Mouse (Mus musculus): ENCODE measurements around the gene Ociad2. TPM values are rescaled to one million over a fixed set of nuclear protein-coding genes. Genes with fewer than 3 reads are reported as not detected.
A peak's percentile ranks its signal among the peaks of the same experiment; 100 is the strongest.

The Ociad2 gene
- polyA plus RNA-seq, 1 experiment, result 0.80 TPM

DNA sequence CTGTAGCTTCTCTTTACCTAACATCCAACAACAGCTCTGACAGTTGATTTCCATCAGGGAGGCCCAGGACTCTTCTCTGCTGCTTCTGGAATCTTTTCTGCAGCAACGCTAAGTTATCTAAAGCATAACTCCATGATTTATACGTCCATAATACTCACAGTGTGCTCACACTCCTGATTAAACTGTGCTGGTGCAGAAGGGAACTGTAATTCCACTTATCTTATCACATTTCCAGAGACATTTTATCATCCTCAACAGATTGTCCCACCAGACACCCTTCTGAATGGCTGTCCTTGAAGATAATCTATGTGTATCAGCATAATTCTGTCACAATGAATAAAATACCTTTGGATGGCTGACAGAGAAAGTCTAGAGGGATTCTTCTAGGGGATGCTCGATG is 13.2 kb upstream of the Ociad2 start:
- no peaks in the 10 kb centered on the region for H3K27me3 ChIP-seq (ENCODE audit: control insufficient read depth, insufficient read depth, low read length)
- peak overlapping the region; percentile 60; the same call in 1 of the 2 replicates for H3K27ac ChIP-seq (ENCODE audit: control insufficient read depth, insufficient read depth, low read depth, low read length)
- H3K4me3 ChIP-seq (ENCODE audit: control insufficient read depth, low read depth, low read length), result no peak overlapping the region
- H3K36me3 ChIP-seq (ENCODE audit: control insufficient read depth, insufficient read depth, low read length), result no peaks in the 10 kb centered on the region
- H3K4me1 ChIP-seq (ENCODE audit: control insufficient read depth, insufficient read depth, low read length), result no peaks in the 10 kb centered on the region
- TF ChIP-seq POLR2A (IDR thresholded peaks at IDR 0.05; ENCODE audit: control insufficient read depth, low read depth, low read length) (no peak), CTCF (IDR thresholded peaks at IDR 0.05; ENCODE audit: control insufficient read depth, insufficient read depth, insufficient replicate concordance, low read depth, low read length) (no peak)

DNA sequence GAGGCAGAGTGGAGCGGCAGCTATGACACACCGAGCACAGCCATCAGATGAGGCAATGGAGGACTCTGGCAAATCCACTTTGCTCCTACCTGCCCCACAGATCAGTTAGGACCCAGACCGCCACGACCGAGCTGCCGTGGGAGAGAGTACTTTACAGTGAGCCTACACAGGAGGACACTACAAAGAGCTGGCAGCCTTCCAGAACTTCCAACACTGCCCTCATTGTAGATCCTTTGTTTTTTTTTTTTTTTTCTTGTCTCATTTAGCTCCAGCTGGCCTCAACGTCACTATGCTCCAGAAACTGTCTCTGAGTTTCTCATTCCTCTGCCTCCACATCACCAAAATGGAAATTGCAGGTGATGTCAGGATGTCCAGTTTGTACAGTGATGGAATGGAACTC is 12.7 kb upstream of the Ociad2 start:
- Histone ChIP-seq H3K4me1 (ENCODE audit: control insufficient read depth, insufficient read depth, low read length) (0 out of 2 replicates have a peak, but pooled peaks cover under 1% of the 10 kb centered on the region), H3K36me3 (ENCODE audit: control insufficient read depth, insufficient read depth, low read length) (no peaks in the 10 kb centered on the region), H3K4me3 (ENCODE audit: control insufficient read depth, low read depth, low read length) (no peak overlapping the region), H3K27ac (ENCODE audit: control insufficient read depth, insufficient read depth, low read depth, low read length) (peak overlapping the region; percentile 60; the same call in 1 of the 2 replicates), H3K27me3 (ENCODE audit: control insufficient read depth, insufficient read depth, low read length) (no peaks in the 10 kb centered on the region)
- no peak for TF ChIP-seq CTCF (IDR thresholded peaks at IDR 0.05; ENCODE audit: control insufficient read depth, insufficient read depth, insufficient replicate concordance, low read depth, low read length)
- no peak for TF ChIP-seq POLR2A (IDR thresholded peaks at IDR 0.05; ENCODE audit: control insufficient read depth, low read depth, low read length)

DNA sequence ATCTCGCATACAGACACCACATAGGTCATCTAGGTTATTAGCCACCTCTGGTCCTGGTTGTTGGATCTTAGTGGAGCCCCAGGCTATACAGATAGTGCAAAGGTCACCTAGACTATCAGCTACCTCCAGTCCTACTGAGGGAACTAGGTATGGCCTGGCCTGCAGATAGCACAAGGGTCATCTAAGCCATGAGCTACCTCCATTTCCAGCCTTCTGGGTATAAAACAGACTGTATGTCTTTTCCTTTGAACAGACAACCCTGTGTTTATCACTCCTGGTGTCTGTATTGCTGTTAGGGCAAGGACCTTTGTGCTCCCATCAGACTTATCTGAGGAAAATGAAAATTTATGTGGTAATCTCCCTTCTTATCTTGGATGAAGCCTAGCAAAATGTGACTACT is 11.0 kb upstream of the Ociad2 start:
- H3K36me3 ChIP-seq (ENCODE audit: control insufficient read depth, insufficient read depth, low read length), result no peaks in the 10 kb centered on the region
- TF ChIP-seq POLR2A (IDR thresholded peaks at IDR 0.05; ENCODE audit: control insufficient read depth, low read depth, low read length) (no peak), CTCF (IDR thresholded peaks at IDR 0.05; ENCODE audit: control insufficient read depth, insufficient read depth, insufficient replicate concordance, low read depth, low read length) (no peak)
- no peak overlapping the region for H3K4me3 ChIP-seq (ENCODE audit: control insufficient read depth, low read depth, low read length)
- no peak overlapping the region for H3K27ac ChIP-seq (ENCODE audit: control insufficient read depth, insufficient read depth, low read depth, low read length)
- H3K27me3 ChIP-seq (ENCODE audit: control insufficient read depth, insufficient read depth, low read length), result no peaks in the 10 kb centered on the region
- H3K4me1 ChIP-seq (ENCODE audit: control insufficient read depth, insufficient read depth, low read length), result peaks cover 3% of the 10 kb centered on the region; the same call in 1 of the 2 replicates

DNA sequence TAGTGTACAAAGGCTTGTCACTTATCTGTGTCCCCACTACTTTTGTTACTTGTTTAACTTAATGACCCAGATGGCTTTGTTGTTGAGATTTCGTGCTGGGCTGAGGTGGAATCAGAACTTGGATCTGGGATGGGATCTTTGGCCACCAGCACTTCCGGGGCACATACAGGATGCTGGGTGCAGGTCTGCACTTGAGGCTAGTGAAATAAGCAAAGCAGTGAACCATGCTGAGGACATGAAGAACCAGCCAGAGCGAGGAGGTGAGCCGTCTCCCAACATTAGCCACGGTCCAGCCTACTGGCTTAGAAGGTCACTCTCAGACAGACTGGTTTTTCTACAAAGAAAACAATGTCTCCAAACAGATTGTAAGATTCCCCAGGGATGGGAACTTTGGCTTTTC is 8.7 kb upstream of the Ociad2 start:
- Histone ChIP-seq H3K27me3 (ENCODE audit: control insufficient read depth, insufficient read depth, low read length) (no peaks in the 10 kb centered on the region), H3K4me1 (ENCODE audit: control insufficient read depth, insufficient read depth, low read length) (peaks cover 3% of the 10 kb centered on the region; the same call in 1 of the 2 replicates), H3K4me3 (ENCODE audit: control insufficient read depth, low read depth, low read length) (no peak overlapping the region), H3K36me3 (ENCODE audit: control insufficient read depth, insufficient read depth, low read length) (no peaks in the 10 kb centered on the region), H3K27ac (ENCODE audit: control insufficient read depth, insufficient read depth, low read depth, low read length) (peak overlapping the region; percentile 56; the same call in 1 of the 2 replicates)
- TF ChIP-seq CTCF (IDR thresholded peaks at IDR 0.05; ENCODE audit: control insufficient read depth, insufficient read depth, insufficient replicate concordance, low read depth, low read length) (no peak), POLR2A (IDR thresholded peaks at IDR 0.05; ENCODE audit: control insufficient read depth, low read depth, low read length) (no peak)

DNA sequence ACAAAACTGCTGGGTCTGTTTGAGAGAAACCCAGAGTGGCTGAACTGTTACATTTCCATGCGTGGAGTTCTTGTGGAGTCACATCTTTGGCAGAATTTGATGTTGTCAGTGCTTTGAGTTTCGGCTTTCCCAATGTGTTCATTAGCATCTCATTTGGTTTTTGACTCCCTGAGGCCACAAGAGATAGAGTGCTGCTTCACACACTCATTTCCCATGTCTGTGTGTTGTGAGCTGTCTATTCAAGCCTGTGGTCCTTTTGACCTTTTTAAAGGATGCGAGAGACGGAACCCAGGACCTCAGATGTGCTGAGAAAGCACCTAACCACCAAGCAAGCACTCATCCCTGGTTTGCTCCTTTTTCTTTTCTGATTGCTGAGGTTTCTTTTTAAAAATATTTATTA is 4.4 kb upstream of the Ociad2 start:
- H3K27me3 ChIP-seq (ENCODE audit: control insufficient read depth, insufficient read depth, low read length), result no peaks in the 10 kb centered on the region
- H3K4me1 ChIP-seq (ENCODE audit: control insufficient read depth, insufficient read depth, low read length), result peaks cover 6% of the 10 kb centered on the region
- H3K36me3 ChIP-seq (ENCODE audit: control insufficient read depth, insufficient read depth, low read length), result no peaks in the 10 kb centered on the region
- no peak for TF ChIP-seq CTCF (IDR thresholded peaks at IDR 0.05; ENCODE audit: control insufficient read depth, insufficient read depth, insufficient replicate concordance, low read depth, low read length)
- TF ChIP-seq POLR2A (IDR thresholded peaks at IDR 0.05; ENCODE audit: control insufficient read depth, low read depth, low read length), result no peak
- H3K27ac ChIP-seq (ENCODE audit: control insufficient read depth, insufficient read depth, low read depth, low read length), result no peak overlapping the region
- H3K4me3 ChIP-seq (ENCODE audit: control insufficient read depth, low read depth, low read length), result no peak overlapping the region

DNA sequence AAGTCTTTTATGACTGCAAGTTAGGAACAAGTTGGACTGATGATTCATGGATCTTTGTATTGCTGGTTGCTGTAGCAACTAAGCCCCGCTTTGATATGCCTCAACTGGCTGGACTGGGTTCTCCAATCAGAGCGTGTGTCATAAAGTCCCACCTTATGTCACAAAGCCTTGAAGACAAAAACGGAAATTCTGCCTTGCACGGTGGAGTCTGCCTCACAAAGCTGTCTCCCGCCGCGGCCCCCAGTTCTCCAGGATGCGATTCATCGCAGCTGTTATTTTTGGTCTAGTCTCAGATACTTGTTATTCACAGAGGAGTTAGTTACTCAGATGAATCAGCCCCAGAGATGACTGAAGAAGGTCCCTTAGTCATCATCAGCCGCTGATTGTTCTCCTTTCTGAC is 3.5 kb upstream of the Ociad2 start:
- no peak overlapping the region for H3K4me3 ChIP-seq (ENCODE audit: control insufficient read depth, low read depth, low read length)
- no peak for TF ChIP-seq CTCF (IDR thresholded peaks at IDR 0.05; ENCODE audit: control insufficient read depth, insufficient read depth, insufficient replicate concordance, low read depth, low read length)
- TF ChIP-seq POLR2A (IDR thresholded peaks at IDR 0.05; ENCODE audit: control insufficient read depth, low read depth, low read length), result no peak
- no peaks in the 10 kb centered on the region for H3K27me3 ChIP-seq (ENCODE audit: control insufficient read depth, insufficient read depth, low read length)
- H3K27ac ChIP-seq (ENCODE audit: control insufficient read depth, insufficient read depth, low read depth, low read length), result no peak overlapping the region
- peaks cover 6% of the 10 kb centered on the region for H3K4me1 ChIP-seq (ENCODE audit: control insufficient read depth, insufficient read depth, low read length)
- H3K36me3 ChIP-seq (ENCODE audit: control insufficient read depth, insufficient read depth, low read length), result no peaks in the 10 kb centered on the region

DNA sequence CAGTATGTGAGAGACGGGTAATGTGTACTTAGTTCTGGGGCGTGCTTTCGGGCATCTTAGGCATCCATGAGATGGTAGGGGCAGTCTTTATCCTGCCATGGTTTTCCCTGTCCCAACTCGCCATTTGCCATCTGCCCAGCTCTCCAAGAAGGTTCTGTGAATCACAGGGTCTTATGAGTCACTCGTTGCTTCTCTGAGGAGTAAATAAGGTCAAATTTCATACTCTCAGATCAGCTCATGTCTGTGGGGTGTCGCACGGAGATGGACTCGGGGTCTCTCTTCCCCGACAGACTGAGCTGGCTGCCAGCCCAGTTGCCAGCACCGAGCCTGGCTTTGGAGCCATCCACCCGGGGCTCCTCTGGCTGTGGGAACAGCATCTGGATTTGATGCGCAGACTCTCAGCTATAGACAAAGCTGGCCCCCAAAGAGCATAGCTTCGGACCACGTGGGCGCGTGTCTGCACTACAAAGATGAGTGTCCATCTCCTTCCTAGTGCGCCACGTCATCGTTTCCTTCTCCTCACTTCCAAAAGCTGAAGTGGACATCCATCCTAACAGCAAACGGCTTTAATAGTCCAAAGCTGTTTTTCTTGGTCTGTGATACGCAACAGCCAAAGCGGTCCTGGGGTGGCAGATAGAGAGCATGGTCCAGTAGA is 2.0 kb upstream of the Ociad2 start:
- Histone ChIP-seq H3K36me3 (ENCODE audit: control insufficient read depth, insufficient read depth, low read length) (no peaks in the 10 kb centered on the region), H3K27me3 (ENCODE audit: control insufficient read depth, insufficient read depth, low read length) (no peaks in the 10 kb centered on the region), H3K27ac (ENCODE audit: control insufficient read depth, insufficient read depth, low read depth, low read length) (no peak overlapping the region), H3K4me3 (ENCODE audit: control insufficient read depth, low read depth, low read length) (no peak overlapping the region), H3K4me1 (ENCODE audit: control insufficient read depth, insufficient read depth, low read length) (peaks cover 4% of the 10 kb centered on the region)
- no peak for TF ChIP-seq POLR2A (IDR thresholded peaks at IDR 0.05; ENCODE audit: control insufficient read depth, low read depth, low read length)
- no peak for TF ChIP-seq CTCF (IDR thresholded peaks at IDR 0.05; ENCODE audit: control insufficient read depth, insufficient read depth, insufficient replicate concordance, low read depth, low read length)
